Mouse (Mus musculus) olfactory bulb, adult 2 months (tissue): ENCODE data around the gene Akirin2.

Source experiments
- CTCF ChIP-seq: fragments of 200-500 bp; IDR thresholded peaks from 2 replicates; pipeline ENCODE4 v1.5.1; 2012; ENCODE audit warnings: low read depth, mild to moderate bottlenecking, low read length, moderate library complexity; ENCODE audit not compliant: insufficient read depth
- POLR2A ChIP-seq: fragments of 200-500 bp; IDR thresholded peaks from 2 replicates; pipeline ENCODE4 v1.6.1; 2012; ENCODE audit warnings: mild to moderate bottlenecking, low read depth, low read length, moderate library complexity; ENCODE audit not compliant: insufficient read depth

- TF ChIP-seq CTCF (no peak), POLR2A (no peak)
These were observed 4.9 kb downstream of the Akirin2 start for GRCm38 (mm10) chr4:34555604-34556003.
